Mouse (Mus musculus) embryonic facial prominence, embryonic 15.5 days (tissue): ENCODE data around the gene Accsl. TPM values are rescaled to one million over a fixed set of nuclear protein-coding genes. Genes with fewer than 3 reads are reported as not detected.
A peak's percentile ranks its signal among the peaks of the same experiment; 100 is the strongest.

Experiments used
- ATAC-seq: fragments of 200-750 bp; cut with Nextera tagmentation; 2 replicates; pipeline ENCODE4 v1.8.0; 2017; ENCODE audit warnings: low read depth, moderate TSS enrichment; ENCODE audit not compliant: insufficient number of reproducible peaks, low FRiP score, low TSS enrichment
- H3K27ac ChIP-seq: fragments of 300-500 bp; sonication (generic); replicated peaks from 2 replicates; pipeline ENCODE4 v1.5.1; 2015; ENCODE audit warnings: mild to moderate bottlenecking, inconsistent platforms
- H3K27me3 ChIP-seq: fragments of 300-500 bp; sonication (generic); 2 replicates; pipeline ENCODE4 v1.6.1; 2015; ENCODE audit warnings: inconsistent platforms
- H3K36me3 ChIP-seq: fragments of 300-500 bp; sonication (generic); 2 replicates; pipeline ENCODE4 v1.6.1; 2015; ENCODE audit warnings: mild to moderate bottlenecking, inconsistent platforms
- H3K4me1 ChIP-seq: fragments of 300-500 bp; sonication (generic); 2 replicates; pipeline ENCODE4 v1.6.1; 2015; ENCODE audit warnings: inconsistent platforms
- H3K4me2 ChIP-seq: fragments of 300-500 bp; sonication (generic); replicated peaks from 2 replicates; pipeline ENCODE4 v1.6.1; 2015; ENCODE audit warnings: mild to moderate bottlenecking, inconsistent platforms
- H3K4me3 ChIP-seq: fragments of 300-500 bp; sonication (generic); replicated peaks from 2 replicates; pipeline ENCODE4 v1.5.1; 2015; ENCODE audit warnings: mild to moderate bottlenecking, inconsistent platforms
- H3K9ac ChIP-seq: fragments of 300-500 bp; sonication (generic); 2 replicates; pipeline ENCODE4 v1.6.1; 2015; ENCODE audit warnings: inconsistent platforms
- H3K9me3 ChIP-seq: fragments of 300-500 bp; sonication (generic); replicated peaks from 2 replicates; pipeline ENCODE4 v1.6.1; 2016; ENCODE audit warnings: inconsistent platforms
- WGBS: fragments of 180-500 bp; shearing (Covaris S2); methylation state at CpG from one replicate; pipeline ENCODE4 v1.1.7; 2015; 5-methylcytosine and 5-hydroxymethylcytosine counted together
- polyA plus RNA-seq: library from polyadenylated mRNA; unstranded; fragments of >200 nt; fragmentation: Nextera tagmentation; extraction: Ambion mirVana; gene quantifications from 2 replicates; pipeline ENCODE4 v1.2.1, GENCODE M21; 2015

Gene Accsl
- polyA plus RNA-seq, 1 experiment from 2014 or later: 0.47 TPM

DNA sequence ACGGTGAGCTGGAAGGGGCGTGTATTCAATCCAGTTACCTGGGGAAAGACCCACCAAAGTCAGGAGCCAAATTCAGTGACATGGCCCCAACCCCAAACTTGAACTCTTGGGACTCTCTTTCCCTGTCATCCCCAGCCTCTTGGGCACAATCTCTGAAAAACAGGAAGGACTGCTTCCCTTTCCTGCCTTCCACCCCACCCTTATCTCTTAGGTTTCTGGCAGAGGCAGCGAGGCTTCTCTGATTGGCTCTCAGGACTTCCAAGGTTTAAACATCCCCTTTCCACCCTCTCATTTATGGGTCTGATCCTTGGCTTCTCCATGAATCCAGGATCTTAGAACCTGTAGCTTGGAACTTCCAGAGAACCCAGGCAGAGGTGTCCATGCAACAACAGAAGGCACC is 27.6 kb downstream of the Accsl start:
- 88% methylated on average over 3 of the region's 3 CpGs for WGBS
- no peak overlapping the region for H3K27ac ChIP-seq
- no peak overlapping the region for H3K4me2 ChIP-seq
- H3K4me1 ChIP-seq: no peaks in the 10 kb centered on the region
- no peak overlapping the region for H3K4me3 ChIP-seq
- no peak overlapping the region for H3K9ac ChIP-seq
- H3K36me3 ChIP-seq: peaks cover 62% of the 10 kb centered on the region
- H3K27me3 ChIP-seq: no peaks in the 10 kb centered on the region
- H3K9me3 ChIP-seq: no peaks in the 10 kb centered on the region
- no peak for ATAC-seq

GRCm38 (mm10) chr2:93840109-93840508 is 28.8 kb downstream of the Accsl start:
- H3K36me3 ChIP-seq: peaks cover 67% of the 10 kb centered on the region

DNA sequence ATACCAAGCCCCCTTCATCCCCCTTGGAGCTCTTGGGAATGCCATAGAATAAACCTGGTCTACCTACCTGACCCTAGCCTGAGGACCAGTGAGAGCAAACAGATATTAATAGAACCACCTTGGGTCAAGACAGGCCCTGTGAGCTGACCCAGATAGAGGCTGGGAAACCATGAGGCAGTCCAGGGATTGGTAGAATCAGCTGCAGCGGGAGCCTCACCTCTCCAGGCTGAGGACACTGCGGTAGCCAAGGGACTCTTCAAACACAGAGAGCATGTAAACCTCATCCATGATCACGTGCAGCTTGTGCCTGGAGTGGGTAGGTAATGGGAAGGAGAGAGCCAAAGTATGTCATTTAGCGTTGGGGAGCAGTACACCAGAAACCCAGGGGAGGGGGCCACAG is 30.0 kb downstream of the Accsl start:
- Histone ChIP-seq H3K27ac (no peak overlapping the region), H3K4me2 (no peak overlapping the region), H3K4me3 (no peak overlapping the region), H3K9me3 (no peaks in the 10 kb centered on the region), H3K27me3 (no peaks in the 10 kb centered on the region), H3K4me1 (no peaks in the 10 kb centered on the region), H3K9ac (no peak overlapping the region), H3K36me3 (peaks cover 67% of the 10 kb centered on the region)
- WGBS: 91% methylated on average over 4 of the region's 4 CpGs
- ATAC-seq: no peak

More at GRCm38 (mm10) chr2:93840109-93840508, 28.8 kb downstream of the Accsl start:
- Histone ChIP-seq H3K4me2 (no peak overlapping the region), H3K4me3 (no peak overlapping the region), H3K27me3 (no peaks in the 10 kb centered on the region), H3K4me1 (no peaks in the 10 kb centered on the region), H3K9me3 (no peaks in the 10 kb centered on the region), H3K9ac (no peak overlapping the region), H3K27ac (no peak overlapping the region)
- 85% methylated on average over 6 of the region's 6 CpGs for WGBS
- ATAC-seq: no peak

- 77% methylated on average over 13 of the region's 13 CpGs for WGBS
- ATAC-seq: no peak
- H3K27me3 ChIP-seq: no peaks in the 10 kb centered on the region
- no peaks in the 10 kb centered on the region for H3K9me3 ChIP-seq
- H3K4me1 ChIP-seq: no peaks in the 10 kb centered on the region
- H3K9ac ChIP-seq: no peak overlapping the region
- H3K36me3 ChIP-seq: peaks cover 44% of the 10 kb centered on the region
- H3K4me2 ChIP-seq: no peak overlapping the region
- no peak overlapping the region for H3K27ac ChIP-seq
- H3K4me3 ChIP-seq: no peak overlapping the region
Observed at GRCm38 (mm10) chr2:93836232-93836785, 32.6 kb downstream of the Accsl start.

GRCm38 (mm10) chr2:93835596-93835995 is 33.4 kb downstream of the Accsl start:
- H3K4me3 ChIP-seq: no peak overlapping the region
- 76% methylated on average over 11 of the region's 11 CpGs for whole genome bisulfite sequencing
- H3K27me3 ChIP-seq: no peaks in the 10 kb centered on the region
- no peak overlapping the region for H3K27ac ChIP-seq
- ATAC-seq: no peak
- peaks cover 36% of the 10 kb centered on the region for H3K36me3 ChIP-seq
- no peak overlapping the region for H3K4me2 ChIP-seq
- no peaks in the 10 kb centered on the region for H3K4me1 ChIP-seq
- H3K9me3 ChIP-seq: no peaks in the 10 kb centered on the region
- H3K9ac ChIP-seq: no peak overlapping the region

DNA sequence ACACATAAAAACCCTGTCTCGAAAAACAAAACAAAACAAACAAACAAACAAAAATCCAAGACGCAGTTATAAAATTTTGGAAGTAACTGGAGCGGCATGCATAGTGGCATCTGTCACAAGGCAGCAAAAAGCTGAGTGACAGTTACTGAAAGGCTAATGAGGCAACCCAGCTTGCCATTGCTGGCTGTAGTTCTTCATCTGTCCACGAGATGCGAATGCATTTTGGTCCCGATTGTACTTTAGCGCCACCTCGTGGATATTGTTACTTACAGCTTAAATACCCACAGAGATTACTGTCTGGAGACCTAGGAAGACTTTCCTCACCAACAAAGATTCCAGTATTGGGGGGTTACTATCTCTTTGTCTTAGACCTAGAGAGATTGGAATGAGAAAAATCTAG is 45.4 kb downstream of the Accsl start:
- ATAC-seq: no peak
- no peaks in the 10 kb centered on the region for H3K27me3 ChIP-seq

DNA sequence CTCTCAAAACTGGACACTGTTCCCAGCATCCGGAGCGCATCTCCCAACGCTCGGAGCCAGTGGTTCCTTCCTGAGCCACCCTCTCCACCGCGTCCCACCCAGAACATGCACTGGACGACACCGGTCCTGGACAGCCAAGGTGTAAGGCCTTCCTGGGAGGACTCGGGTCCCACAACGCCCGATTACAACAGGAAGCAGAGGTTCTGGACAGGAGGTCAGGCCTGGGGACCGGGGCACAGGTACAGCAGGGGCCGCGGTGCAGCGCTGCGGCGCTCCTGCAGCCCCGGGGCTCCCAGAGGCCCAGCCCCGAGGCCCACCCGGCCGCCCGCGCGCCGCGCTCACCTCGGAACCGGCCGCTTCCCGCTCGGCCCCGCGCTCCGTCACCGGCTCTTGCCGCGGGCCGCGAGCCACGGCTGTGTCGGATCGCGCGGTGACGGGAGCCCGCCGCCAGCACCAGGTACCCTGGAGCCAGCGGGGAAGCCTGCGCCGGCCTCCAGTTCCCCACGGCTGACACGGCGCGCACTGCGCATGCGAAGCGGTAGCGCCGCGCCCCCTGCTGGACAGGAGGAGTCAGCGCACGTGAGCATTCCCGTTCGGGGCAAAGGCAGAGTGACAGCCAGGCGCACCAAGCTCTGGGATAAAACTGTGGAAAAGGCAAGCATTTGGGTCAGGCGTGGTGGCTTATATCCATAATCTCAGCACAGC is 46.8 kb downstream of the Accsl start, which contains the start of gene Ext2:
TSS of gene Ext2 (minus strand) at position 524 of the 705 bp plus-strand sequence.
- Histone ChIP-seq H3K9me3 (no peaks in the 10 kb centered on the region), H3K9ac (peak within 1 kb of the TSS; percentile 94), H3K4me3 (peak within 1 kb of the TSS; percentile 89), H3K27ac (no peak within 1 kb of the TSS), H3K36me3 (peaks cover 13% of the 10 kb centered on the region), H3K4me2 (peak within 1 kb of the TSS; percentile 67), H3K27me3 (no peaks in the 10 kb centered on the region), H3K4me1 (peaks cover 10% of the 10 kb centered on the region)
- peak; percentile 90 for ATAC-seq
- WGBS: under 1% methylated on average over 66 of the region's 66 CpGs

More for the DNA sequence above, 45.4 kb downstream of the Accsl start:
- no peak overlapping the region for H3K4me2 ChIP-seq
- no peaks in the 10 kb centered on the region for H3K9me3 ChIP-seq
- no peak overlapping the region for H3K4me3 ChIP-seq
- H3K9ac ChIP-seq: no peak overlapping the region
- peaks cover 10% of the 10 kb centered on the region for H3K4me1 ChIP-seq
- WGBS: 19% methylated on average over 8 of the region's 8 CpGs
- H3K27ac ChIP-seq: no peak overlapping the region
- H3K36me3 ChIP-seq: peaks cover 9% of the 10 kb centered on the region; the same call in 1 of the 2 replicates

DNA sequence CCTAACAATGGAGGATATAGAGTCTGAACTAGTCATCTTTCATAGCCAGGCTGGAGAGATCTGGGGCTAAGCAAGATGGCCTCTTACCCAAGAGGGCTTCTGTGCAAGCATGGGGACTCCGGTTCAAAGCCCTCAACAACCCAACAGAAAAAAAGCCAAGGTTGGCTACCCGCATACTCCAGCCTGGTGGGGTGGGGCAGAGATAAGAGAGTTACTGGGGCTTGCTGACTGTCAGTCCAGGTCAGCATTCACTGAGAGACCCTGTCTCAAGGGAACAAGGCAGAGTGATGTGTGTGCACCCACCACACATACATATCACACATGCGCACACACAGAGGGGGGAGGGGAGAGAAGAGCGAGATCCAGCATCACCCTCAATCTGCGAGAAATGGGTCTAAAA is 51.2 kb downstream of the Accsl start:
- H3K4me2 ChIP-seq: no peak overlapping the region
- H3K9me3 ChIP-seq: no peaks in the 10 kb centered on the region
- H3K27ac ChIP-seq: no peak overlapping the region
- 95% methylated on average over 5 of the region's 5 CpGs for WGBS
- no peak for ATAC-seq
- no peaks in the 10 kb centered on the region for H3K27me3 ChIP-seq
- H3K4me1 ChIP-seq: peaks cover 10% of the 10 kb centered on the region
- peaks cover 20% of the 10 kb centered on the region for H3K36me3 ChIP-seq
- H3K4me3 ChIP-seq: no peak overlapping the region
- no peak overlapping the region for H3K9ac ChIP-seq

- no peak for ATAC-seq
- H3K36me3 ChIP-seq: peaks cover 51% of the 10 kb centered on the region
- no peak overlapping the region for H3K27ac ChIP-seq
- H3K4me1 ChIP-seq: no peaks in the 10 kb centered on the region
- no peaks in the 10 kb centered on the region for H3K27me3 ChIP-seq
- H3K9me3 ChIP-seq: no peaks in the 10 kb centered on the region
- no peak overlapping the region for H3K4me3 ChIP-seq
- whole genome bisulfite sequencing: 90% methylated on average over 22 of the region's 22 CpGs
- no peak overlapping the region for H3K9ac ChIP-seq
- no peak overlapping the region for H3K4me2 ChIP-seq
Observed at GRCm38 (mm10) chr2:93813343-93813742, 55.6 kb downstream of the Accsl start.

- Histone ChIP-seq H3K27me3 (no peaks in the 10 kb centered on the region), H3K4me2 (no peak overlapping the region), H3K9me3 (no peaks in the 10 kb centered on the region), H3K4me3 (no peak overlapping the region), H3K4me1 (peaks cover 8% of the 10 kb centered on the region; the same call in 1 of the 2 replicates), H3K36me3 (peaks cover 53% of the 10 kb centered on the region), H3K27ac (no peak overlapping the region), H3K9ac (no peak overlapping the region)
- WGBS: 27% methylated on average over 4 of the region's 4 CpGs
- ATAC-seq: no peak
Observed at GRCm38 (mm10) chr2:93811812-93812211, 57.1 kb downstream of the Accsl start.

GRCm38 (mm10) chr2:93809931-93810330 is 59.0 kb downstream of the Accsl start:
- Histone ChIP-seq H3K4me1 (peaks cover 9% of the 10 kb centered on the region; the same call in 1 of the 2 replicates), H3K27ac (no peak overlapping the region), H3K4me3 (no peak overlapping the region), H3K4me2 (no peak overlapping the region), H3K36me3 (peaks cover 70% of the 10 kb centered on the region), H3K9me3 (no peaks in the 10 kb centered on the region), H3K9ac (no peak overlapping the region), H3K27me3 (no peaks in the 10 kb centered on the region)
- WGBS: 5% methylated on average over 2 of the region's 2 CpGs
- no peak for ATAC-seq
